Mouse (Mus musculus) hematopoietic stem cell, adult 5-6 weeks (primary cell): ENCODE measurements around the gene Adamts14. TPM values are rescaled to one million over a fixed set of nuclear protein-coding genes. Genes with fewer than 3 reads are reported as not detected.

Experiments
- ATAC-seq, 2 experiments: fragments of 125-278 bp in 1 of 2; replicated peaks in 1 of 2; 2 replicates each; pipeline ENCODE4 v1.8.0; 2016 to 2017; ENCODE audit warnings: inconsistent platforms in 2 of 2, mild to moderate bottlenecking in 2 of 2, moderate number of reproducible peaks in 2 of 2, low read depth in 1 of 2, moderate TSS enrichment in 1 of 2; ENCODE audit not compliant: low FRiP score in 2 of 2, poor library complexity in 2 of 2, severe bottlenecking in 2 of 2, insufficient read depth in 1 of 2, low TSS enrichment in 1 of 2
- total RNA-seq: library from RNA; stranded (forward); fragments of 172-1452, 232-1000 nt; gene quantifications from 2 replicates; pipeline ENCODE4 v1.2.3, GENCODE M21; 2017

The Adamts14 gene
- 0.10 and 0.19 TPM in 2 replicates for total RNA-seq

DNA sequence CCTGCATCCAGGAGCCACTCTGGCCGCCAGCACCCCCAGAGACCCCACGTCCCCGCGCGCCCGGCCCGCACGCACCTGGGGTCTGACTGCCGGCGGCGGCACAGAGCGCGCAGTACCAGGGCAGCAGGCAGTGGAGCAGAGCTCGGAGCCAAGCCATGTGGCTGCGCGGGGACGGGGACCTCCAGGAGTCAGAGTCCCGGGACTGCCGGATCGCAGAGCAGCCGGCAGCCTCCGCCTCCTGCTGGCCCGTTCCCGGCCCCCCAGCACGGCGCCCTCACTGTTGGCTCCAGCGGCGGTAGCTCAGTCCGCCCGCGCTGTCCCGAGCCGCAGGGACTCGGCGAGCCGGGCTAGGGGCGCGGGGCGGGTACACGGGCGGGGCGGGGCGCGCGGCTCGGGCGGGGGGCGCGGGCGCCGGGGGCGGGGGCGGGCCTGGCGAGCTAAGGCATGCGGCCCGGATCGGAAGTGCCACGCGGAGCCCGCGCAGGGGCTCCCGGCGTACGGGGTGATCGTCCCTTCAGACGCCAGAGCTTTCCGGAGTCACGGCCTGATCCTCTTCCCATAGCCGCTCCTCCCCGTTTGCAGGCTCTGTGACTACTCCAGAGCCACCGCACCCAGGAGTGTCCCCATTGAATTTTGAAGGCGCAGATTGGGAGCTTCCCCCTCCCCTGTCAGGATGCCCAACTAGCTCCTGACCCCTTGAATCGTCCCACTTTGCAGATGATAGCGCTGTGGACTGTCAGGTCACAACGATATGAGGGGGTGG, at the start of gene Adamts14:
Gene Adamts14 (minus strand): TSS at position 358 of the 763 bp plus-strand sequence.
- ATAC-seq, result no peak

DNA sequence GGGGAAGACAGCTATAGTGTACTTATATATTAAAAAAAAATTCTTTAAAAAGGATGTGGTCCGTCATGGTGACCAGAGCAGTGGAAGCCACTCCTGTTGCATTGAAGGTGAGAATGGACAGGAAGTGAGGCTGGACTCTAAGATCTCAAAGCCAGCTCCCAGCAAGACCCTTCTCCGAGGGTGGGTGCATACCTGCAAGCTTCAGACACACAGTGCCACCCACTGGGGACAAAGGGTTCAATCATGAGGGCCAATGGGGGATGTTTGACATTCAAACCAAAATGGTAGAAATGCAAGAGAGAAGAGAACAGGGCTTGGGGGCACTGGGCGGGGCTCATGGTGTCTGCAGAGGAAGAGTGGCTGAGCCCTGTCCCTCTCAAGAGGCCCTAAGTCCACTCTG, 45.3 kb upstream of the Adamts14 start:
- ATAC-seq, result no peak

GRCm38 (mm10) chr10:61315324-61315880, 42.2 kb upstream of the Adamts14 start:
- ATAC-seq, result no peak

GRCm38 (mm10) chr10:61313750-61314149, 40.5 kb upstream of the Adamts14 start:
- ATAC-seq, result no peak

- ATAC-seq, result no peak
Observed at GRCm38 (mm10) chr10:61312754-61313153, 39.5 kb upstream of the Adamts14 start.

GRCm38 (mm10) chr10:61312159-61312558, 38.9 kb upstream of the Adamts14 start:
- ATAC-seq, result no peak

GRCm38 (mm10) chr10:61308706-61309320, 35.6 kb upstream of the Adamts14 start:
- no peak for ATAC-seq

GRCm38 (mm10) chr10:61305928-61306590, 32.8 kb upstream of the Adamts14 start:
- ATAC-seq, result peak; percentile 69 to 75

GRCm38 (mm10) chr10:61304046-61304445, 30.8 kb upstream of the Adamts14 start:
- ATAC-seq, result no peak

DNA sequence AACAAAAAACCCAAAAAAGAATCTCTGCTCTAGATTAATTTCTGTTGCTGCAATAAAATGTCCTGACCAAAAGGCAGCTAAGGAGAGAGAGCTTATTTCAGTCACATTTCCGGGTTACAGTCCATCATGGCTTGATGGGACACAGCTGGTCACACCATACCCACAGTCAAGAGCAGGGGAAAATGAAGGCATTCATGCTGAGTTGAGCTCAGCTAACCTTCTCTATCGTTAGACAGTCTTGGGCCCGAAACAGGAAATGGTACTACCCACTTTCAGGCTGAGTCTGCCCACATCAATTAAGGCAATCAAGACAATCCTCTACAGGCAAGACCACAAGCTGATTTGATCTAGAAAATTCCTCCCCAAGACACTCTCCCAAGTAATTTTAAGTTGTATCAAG, 27.8 kb upstream of the Adamts14 start:
- ATAC-seq, result no peak

DNA sequence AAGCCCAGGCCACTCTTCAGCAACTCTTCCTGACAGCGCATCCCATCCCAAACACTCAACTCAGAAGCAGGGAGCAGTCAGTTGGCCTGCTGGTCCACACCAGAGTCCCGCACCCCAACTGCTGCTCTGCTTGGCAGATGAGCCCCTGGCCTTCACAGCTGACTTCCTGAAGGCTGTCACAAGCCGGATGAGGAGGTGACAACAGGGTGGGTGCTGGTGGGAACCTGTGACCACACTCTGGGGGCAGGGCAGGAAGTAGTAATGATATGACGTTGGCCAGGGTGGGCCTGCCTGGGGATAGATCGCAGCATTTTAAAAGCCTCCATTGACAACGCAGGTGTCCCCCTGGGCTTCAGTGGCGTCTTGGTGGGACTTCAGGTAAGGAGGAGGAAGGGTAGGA, 24.2 kb upstream of the Adamts14 start, which contains the start of gene Prf1:
Gene Prf1 (plus strand): TSS at position 357 of the 400 bp plus-strand sequence.
- peak; percentile 75 to 84 for ATAC-seq

DNA sequence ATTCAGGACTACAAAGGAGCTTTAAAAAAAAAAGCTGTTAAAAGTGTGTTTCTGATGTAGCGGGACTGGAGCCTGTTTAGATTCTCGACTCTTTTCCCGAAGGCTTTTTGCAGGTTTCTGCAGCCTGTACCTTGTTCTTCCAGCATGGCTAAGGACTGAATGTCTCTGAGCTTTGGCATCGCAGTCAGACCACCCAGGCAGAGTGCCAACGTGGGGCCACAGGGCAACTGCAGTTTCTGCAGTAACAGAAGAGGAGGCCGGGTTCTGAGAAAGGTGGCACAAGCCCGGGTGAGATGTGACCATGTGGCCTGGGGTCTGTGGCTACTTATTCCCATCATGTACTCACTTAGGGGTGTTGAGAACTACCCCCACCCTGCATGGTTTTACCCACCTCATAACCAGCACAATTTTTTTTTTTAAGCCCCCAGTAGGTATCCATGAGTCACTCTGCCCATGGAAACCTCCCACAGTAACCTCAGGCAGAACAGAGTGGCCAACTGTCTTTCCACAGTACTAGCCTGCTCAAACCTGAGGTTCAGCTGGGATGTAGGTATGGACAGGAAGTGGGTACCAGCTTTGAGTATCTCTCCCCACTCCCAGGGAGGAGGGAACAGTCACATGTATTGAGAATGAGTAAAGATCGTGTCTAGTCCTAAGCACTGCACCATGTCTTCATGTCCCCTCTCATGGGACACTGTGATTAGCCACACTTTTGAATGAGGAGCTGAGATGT, 23.6 kb upstream of the Adamts14 start:
- peak; percentile 15 to 25; a peak in 1 of 4 replicates for ATAC-seq

- ATAC-seq, result no peak
Observed at GRCm38 (mm10) chr10:61294242-61294641, 21.0 kb upstream of the Adamts14 start.

- peak in 1 of 2 experiments; percentile 39; a peak in 1 of 4 replicates for ATAC-seq
Observed at GRCm38 (mm10) chr10:61290479-61290878, 17.2 kb upstream of the Adamts14 start.

DNA sequence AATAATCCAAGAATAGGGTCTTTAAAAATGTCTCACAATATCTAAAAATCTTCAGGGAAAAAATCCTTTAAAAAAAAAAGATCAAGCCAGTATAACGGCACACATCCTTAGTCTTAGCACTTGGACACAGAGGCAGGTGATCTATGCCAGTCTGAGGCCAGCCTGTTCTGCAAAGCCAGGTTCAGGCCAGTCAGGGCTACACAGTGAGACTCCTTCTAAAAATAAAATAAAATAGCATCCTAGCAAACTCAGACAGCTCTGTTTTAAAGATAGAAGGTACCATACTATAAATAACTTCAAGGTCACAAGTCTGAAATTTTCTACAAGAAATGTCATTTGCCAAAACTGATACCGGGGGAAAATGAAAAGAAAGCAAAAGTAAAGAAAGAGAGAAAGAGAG, 16.8 kb upstream of the Adamts14 start:
- ATAC-seq, result no peak

DNA sequence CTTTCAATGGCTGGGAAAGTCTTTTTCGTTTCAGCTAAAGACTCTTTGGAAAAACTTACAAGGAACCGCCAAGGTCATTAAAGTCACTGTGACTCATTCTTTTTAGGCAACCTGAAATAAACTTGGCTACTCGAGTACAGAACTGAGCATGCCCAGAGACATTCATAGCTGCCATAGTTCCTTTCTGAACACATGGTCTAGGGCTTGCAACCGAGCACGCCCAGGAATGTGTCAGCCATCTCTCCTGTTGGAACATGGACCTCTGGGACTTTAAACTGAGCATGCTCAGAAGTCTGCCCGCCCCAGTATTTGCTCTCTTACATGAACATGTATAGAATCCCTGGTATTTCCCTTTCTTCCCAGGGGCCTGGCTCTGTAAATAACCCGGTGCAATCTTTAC, 13.0 kb upstream of the Adamts14 start:
- no peak for ATAC-seq

GRCm38 (mm10) chr10:61285271-61285670, 12.0 kb upstream of the Adamts14 start:
- no peak for ATAC-seq
